Mouse (Mus musculus) liver, embryonic 13.5 days (tissue): ENCODE results near the gene Zfp981. TPM values are rescaled to one million over a fixed set of nuclear protein-coding genes. Genes with fewer than 3 reads are reported as not detected.
A peak's percentile ranks its signal among the peaks of the same experiment; 100 is the strongest.
"Not testable (repeated sequence)": the region's sequence is repeated elsewhere in the genome, so short reads cannot be mapped to it uniquely, and the experiment has no call there.

ENCODE experiments used
- ATAC-seq: fragments of 200-750 bp; cut with Nextera tagmentation; 2 replicates; pipeline ENCODE4 v1.8.0; 2017; ENCODE audit warnings: low read depth, mild to moderate bottlenecking, moderate number of reproducible peaks, moderate library complexity
- DNase-seq: peaks from one replicate; pipeline ENCODE4 v3.0.0; 2022
- H3K27ac ChIP-seq: fragments of 300-500 bp; sonication (generic); 2 replicates; pipeline ENCODE4 v1.5.1; 2015; ENCODE audit warnings: moderate library complexity, mild to moderate bottlenecking, inconsistent platforms
- H3K27me3 ChIP-seq: fragments of 300-500 bp; sonication (generic); 2 replicates; pipeline ENCODE4 v1.6.1; 2015; ENCODE audit warnings: mild to moderate bottlenecking, inconsistent platforms
- H3K36me3 ChIP-seq: fragments of 300-500 bp; sonication (generic); 2 replicates; pipeline ENCODE4 v1.6.1; 2015; ENCODE audit warnings: mild to moderate bottlenecking, inconsistent platforms
- H3K4me1 ChIP-seq: fragments of 300-500 bp; sonication (generic); replicated peaks from 2 replicates; pipeline ENCODE4 v1.6.1; 2015; ENCODE audit warnings: inconsistent platforms
- H3K4me2 ChIP-seq: fragments of 300-500 bp; sonication (generic); 2 replicates; pipeline ENCODE4 v1.6.1; 2015; ENCODE audit warnings: inconsistent platforms, mild to moderate bottlenecking, moderate library complexity
- H3K4me3 ChIP-seq: fragments of 300-500 bp; sonication (generic); replicated peaks from 2 replicates; pipeline ENCODE4 v1.5.1; 2015; ENCODE audit warnings: mild to moderate bottlenecking, inconsistent platforms
- H3K9ac ChIP-seq: fragments of 300-500 bp; sonication (generic); 2 replicates; pipeline ENCODE4 v1.6.1; 2015; ENCODE audit warnings: mild to moderate bottlenecking, inconsistent platforms
- H3K9me3 ChIP-seq: fragments of 300-500 bp; sonication (generic); replicated peaks from 2 replicates; pipeline ENCODE4 v1.6.1; 2016; ENCODE audit warnings: inconsistent platforms
- WGBS: fragments of 180-500 bp; shearing (Covaris S2); methylation state at CpG from one replicate; pipeline ENCODE4 v1.1.7; 2015; ENCODE audit not compliant: insufficient replicate concordance; 5-methylcytosine and 5-hydroxymethylcytosine counted together
- polyA plus RNA-seq: library from polyadenylated mRNA; unstranded; fragments of >200 nt; fragmentation: Nextera tagmentation; extraction: Ambion mirVana; gene quantifications from 2 replicates; pipeline ENCODE4 v1.2.1, GENCODE M21; 2015

Zfp981 gene
- polyA plus RNA-seq, 1 experiment from 2014 or later: 0.07 TPM

DNA sequence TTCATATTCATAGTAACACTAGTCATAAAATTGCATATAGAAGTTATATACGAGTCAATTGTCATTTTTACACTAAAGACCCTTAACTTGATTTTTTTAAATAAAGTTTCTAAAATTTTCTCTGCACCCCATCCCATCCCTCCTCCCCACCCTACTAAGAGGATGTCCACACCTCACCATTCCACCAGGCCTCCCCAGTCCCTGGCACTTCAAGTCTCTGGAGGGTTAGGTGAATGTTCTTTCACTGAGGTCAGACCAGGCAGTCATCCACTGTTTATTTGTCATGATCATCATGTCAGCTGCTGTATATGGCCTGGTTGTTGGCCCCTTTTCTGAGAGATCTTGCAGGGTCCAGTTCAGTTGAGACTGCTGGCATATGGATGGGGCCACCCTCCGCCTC is 18.9 kb downstream of the Zfp981 start:
- Histone ChIP-seq H3K36me3 (no peaks in the 10 kb centered on the region), H3K9ac (no peak overlapping the region), H3K27ac (no peak overlapping the region), H3K9me3 (peaks cover 31% of the 10 kb centered on the region), H3K4me2 (no peak overlapping the region), H3K4me3 (no peak overlapping the region), H3K27me3 (no peaks in the 10 kb centered on the region), H3K4me1 (no peaks in the 10 kb centered on the region)
- no peak for DNase-seq
- WGBS: 62% methylated on average over 2 of the region's 2 CpGs
- ATAC-seq: no peak

DNA sequence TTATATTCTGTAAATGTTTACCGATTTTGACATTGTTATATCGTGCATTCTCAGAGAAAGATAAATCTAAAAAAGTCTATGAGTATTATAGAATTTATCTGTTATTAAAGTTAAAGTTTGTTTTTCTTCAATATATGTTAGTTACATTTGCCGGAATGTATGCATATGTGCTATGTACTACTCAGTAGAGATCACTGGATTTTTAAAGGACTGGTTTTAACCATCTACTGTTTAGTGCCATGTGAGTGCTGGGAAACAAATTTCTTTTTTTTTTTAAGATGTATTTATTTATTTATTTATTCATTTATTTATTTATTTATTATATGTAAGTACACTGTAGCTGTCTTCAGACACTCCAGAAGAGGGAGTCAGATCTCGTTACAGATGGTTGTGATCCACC is 32.7 kb downstream of the Zfp981 start:
- Histone ChIP-seq H3K27ac (no peak overlapping the region), H3K9me3 (peaks cover 16% of the 10 kb centered on the region), H3K9ac (no peak overlapping the region), H3K4me2 (no peak overlapping the region), H3K27me3 (no peaks in the 10 kb centered on the region), H3K4me1 (no peaks in the 10 kb centered on the region), H3K36me3 (no peaks in the 10 kb centered on the region), H3K4me3 (no peak overlapping the region)
- ATAC-seq: no peak
- WGBS: 62% methylated on average over 4 of the region's 4 CpGs
- no peak for DNase-seq

- Histone ChIP-seq H3K4me1 (no peaks in the 10 kb centered on the region), H3K9me3 (peaks cover 19% of the 10 kb centered on the region), H3K9ac (no peak overlapping the region), H3K36me3 (no peaks in the 10 kb centered on the region), H3K4me2 (no peak overlapping the region), H3K27me3 (no peaks in the 10 kb centered on the region), H3K27ac (no peak overlapping the region), H3K4me3 (no peak overlapping the region)
- DNase-seq (no peak), ATAC-seq (no peak)
These were observed 34.1 kb downstream of the Zfp981 start for GRCm38 (mm10) chr4:146535883-146536282.

DNA sequence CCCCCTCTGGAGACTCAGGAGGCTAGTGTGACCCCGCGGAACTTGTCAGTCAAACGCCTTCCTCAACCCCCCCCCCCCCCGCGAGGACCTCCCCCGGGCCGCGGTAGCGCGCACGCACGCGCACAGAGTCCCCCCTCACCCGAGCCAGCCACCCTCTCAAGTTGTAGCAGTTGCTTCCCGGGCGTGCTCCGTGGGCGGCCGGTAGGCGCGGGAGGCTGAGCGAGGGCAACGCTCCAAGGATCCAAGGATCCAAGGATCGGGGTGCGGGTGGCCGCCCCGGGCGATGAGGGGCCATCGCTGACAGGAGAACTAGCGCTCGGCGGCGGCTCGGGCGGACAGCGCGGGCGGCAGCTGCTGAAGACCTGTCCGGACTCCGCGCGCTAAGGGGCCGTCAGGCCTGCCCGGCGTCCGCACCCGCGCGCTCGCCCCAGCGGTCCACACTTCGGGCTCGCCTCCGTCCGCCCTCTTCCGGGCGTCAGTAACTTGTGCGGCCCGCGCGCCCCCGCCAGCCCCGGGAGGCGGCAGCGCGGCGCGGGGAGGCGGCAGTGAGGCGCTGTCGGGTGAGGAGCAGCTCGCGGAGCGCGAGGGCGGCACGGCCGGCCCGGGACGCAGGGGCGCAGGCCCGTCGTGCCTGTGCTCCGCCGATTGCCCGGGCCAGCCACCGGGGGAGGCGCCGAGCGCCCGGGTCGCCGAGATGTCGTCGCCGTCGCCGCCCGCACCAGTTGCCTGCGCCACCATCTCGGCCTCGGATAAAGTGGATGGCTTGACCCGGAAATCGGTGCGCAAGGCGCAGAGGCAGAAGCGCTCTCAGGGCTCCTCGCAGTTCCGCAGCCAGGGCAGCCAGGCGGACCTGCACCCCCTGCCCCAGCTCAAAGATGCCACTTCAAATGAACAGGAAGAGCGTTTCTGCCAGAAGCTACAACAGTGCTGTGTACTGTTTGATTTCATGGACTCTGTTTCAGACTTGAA is 78.4 kb downstream of the Zfp981 start:
- not testable (repeated sequence) for H3K27me3 ChIP-seq, H3K4me1 ChIP-seq, DNase-seq, H3K4me2 ChIP-seq, H3K27ac ChIP-seq, H3K9ac ChIP-seq, H3K9me3 ChIP-seq, H3K4me3 ChIP-seq, H3K36me3 ChIP-seq
- 0% methylated on average over 14 of the region's 111 CpGs for WGBS
- peak; percentile 76 for ATAC-seq

Other genes starting within 250 kb of the Zfp981 start
- 3.0 and 3.6 TPM in 2 replicates for gene Zfp992, start 53.0 kb upstream of the Zfp981 start, polyA plus RNA-seq
- gene Zfp993, start 108.9 kb downstream of the Zfp981 start, polyA plus RNA-seq: 2.0 and 2.1 TPM in 2 replicates